Mouse (Mus musculus) lung, postnatal 0 days (tissue): Measurements from ENCODE around the gene Abcg8. TPM values are rescaled to one million over a fixed set of nuclear protein-coding genes. Genes with fewer than 3 reads are reported as not detected.

Experiments used
- ATAC-seq: fragments of 200-750 bp; cut with Nextera tagmentation; 2 replicates; pipeline ENCODE4 v1.8.0; 2017; ENCODE audit warnings: moderate library complexity
- DNase-seq: peaks from one replicate; pipeline ENCODE4 v3.0.0-alpha.2; 2016; ENCODE audit warnings: low spot score
- H3K27ac ChIP-seq: fragments of 300-500 bp; sonication (generic); 2 replicates; pipeline ENCODE4 v1.5.1; 2014; ENCODE audit warnings: antibody characterized with exemption, mild to moderate bottlenecking, low read length, mixed read lengths
- H3K27me3 ChIP-seq: fragments of 300-500 bp; sonication (generic); replicated peaks from 2 replicates; pipeline ENCODE4 v1.6.1; 2014; ENCODE audit warnings: low read length, mixed read lengths; ENCODE audit not compliant: insufficient read depth
- H3K36me3 ChIP-seq: fragments of 300-500 bp; sonication (generic); 2 replicates; pipeline ENCODE4 v1.6.1; 2014; ENCODE audit warnings: low read length, mixed read lengths; ENCODE audit not compliant: insufficient read depth
- H3K4me1 ChIP-seq: fragments of 300-500 bp; sonication (generic); 2 replicates; pipeline ENCODE4 v1.6.1; 2014; ENCODE audit warnings: antibody characterized with exemption, low read depth, low read length, mixed read lengths; ENCODE audit not compliant: insufficient read depth
- H3K4me2 ChIP-seq: fragments of 300-500 bp; sonication (generic); replicated peaks from 2 replicates; pipeline ENCODE4 v1.6.1; 2014; ENCODE audit warnings: low read depth, mild to moderate bottlenecking, low read length, moderate library complexity, mixed read lengths
- H3K4me3 ChIP-seq: fragments of 300-500 bp; sonication (generic); 2 replicates; pipeline ENCODE4 v1.5.1; 2014; ENCODE audit warnings: low read depth, low read length
- H3K9ac ChIP-seq: fragments of 300-500 bp; sonication (generic); replicated peaks from 2 replicates; pipeline ENCODE4 v1.6.1; 2014; ENCODE audit warnings: low read depth, mild to moderate bottlenecking
- H3K9me3 ChIP-seq: fragments of 300-500 bp; sonication (generic); 2 replicates; pipeline ENCODE4 v1.6.1; 2016; ENCODE audit warnings: low read length, mixed read lengths
- CTCF ChIP-seq: IDR thresholded peaks from 2 replicates; pipeline ENCODE4 v1.5.1; 2016; ENCODE audit warnings: antibody characterized with exemption, mild to moderate bottlenecking
- EP300 ChIP-seq: IDR thresholded peaks from 2 replicates; pipeline ENCODE4 v1.6.1; 2016; ENCODE audit warnings: antibody characterized with exemption, mild to moderate bottlenecking, control low read depth
- whole genome bisulfite sequencing: fragments of 180-500 bp; shearing (Covaris S2); extraction: QIAGEN DNeasy Blood & Tissue Kit; methylation state at CpG from one replicate; pipeline ENCODE4 v1.1.7; 2014; 5-methylcytosine and 5-hydroxymethylcytosine counted together
- polyA plus RNA-seq: library from polyadenylated mRNA; unstranded; fragments of >200 nt; fragmentation: Nextera tagmentation; extraction: Ambion mirVana; gene quantifications from 2 replicates; pipeline ENCODE4 v1.2.1, GENCODE M21; 2015

Gene Abcg8
- polyA plus RNA-seq, 1 experiment from 2014 or later: not detected

DNA sequence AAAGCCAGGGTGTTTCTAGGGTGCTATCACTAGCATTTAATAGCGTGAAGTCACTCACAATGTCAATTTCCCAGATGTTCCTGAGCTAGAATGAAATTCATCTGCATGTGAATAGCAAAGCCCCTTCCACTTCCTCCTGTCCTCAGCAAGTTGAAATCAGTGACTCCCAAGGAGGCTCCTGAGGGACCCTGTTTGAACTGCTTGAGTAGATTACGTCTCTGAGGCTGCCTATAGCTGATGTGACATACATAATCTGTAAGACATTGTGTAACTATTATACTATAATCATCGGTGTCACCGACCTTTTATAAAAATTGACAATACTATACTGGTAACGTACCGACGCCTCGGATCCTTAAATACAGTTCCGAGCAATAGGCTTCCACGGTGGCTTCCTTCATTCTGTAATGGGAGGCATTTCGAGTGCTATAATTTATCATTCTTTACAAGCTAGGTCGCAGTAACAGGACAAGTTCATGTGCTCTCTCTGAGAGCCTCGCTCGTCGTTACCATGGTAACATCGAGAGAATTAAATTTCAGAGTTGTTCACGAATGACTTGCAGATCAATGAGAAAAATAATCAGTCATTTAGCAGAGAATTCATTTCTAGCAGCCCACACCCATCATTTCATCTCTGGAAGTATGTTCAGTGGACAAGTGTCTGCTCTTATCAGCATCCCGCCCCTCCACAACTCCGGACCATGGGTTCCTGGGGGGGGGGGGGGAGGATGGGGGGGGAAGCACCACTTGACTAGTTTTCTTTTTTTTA is 19.3 kb upstream of the Abcg8 start:
- TF ChIP-seq CTCF (no peak), EP300 (no peak)
- Histone ChIP-seq H3K4me1 (no peaks in the 10 kb centered on the region), H3K9me3 (no peaks in the 10 kb centered on the region), H3K36me3 (no peaks in the 10 kb centered on the region), H3K27me3 (no peaks in the 10 kb centered on the region), H3K27ac (no peak overlapping the region), H3K9ac (no peak overlapping the region), H3K4me3 (no peak overlapping the region), H3K4me2 (no peak overlapping the region)
- 56% methylated on average over 18 of the region's 19 CpGs for WGBS
- DNase-seq (no peak), ATAC-seq (no peak)

DNA sequence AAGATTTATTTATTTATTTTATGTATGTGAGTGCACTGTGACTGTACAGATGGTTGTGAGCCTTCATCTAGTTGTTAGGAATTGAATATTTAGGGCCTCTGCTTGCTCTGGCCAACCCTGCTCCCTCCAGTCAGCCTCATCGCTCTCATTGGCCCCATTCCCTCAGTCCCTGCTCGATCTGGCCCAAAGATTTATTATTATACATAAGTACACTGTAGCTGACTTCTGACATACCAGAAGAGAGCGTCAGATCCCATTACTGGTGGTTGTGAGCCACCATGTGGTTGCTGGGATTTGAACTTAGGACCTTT is 18.7 kb upstream of the Abcg8 start:
- ATAC-seq (no peak), DNase-seq (no peak)
- Histone ChIP-seq H3K9me3 (no peaks in the 10 kb centered on the region), H3K9ac (no peak overlapping the region), H3K36me3 (no peaks in the 10 kb centered on the region), H3K4me2 (no peak overlapping the region), H3K27me3 (no peaks in the 10 kb centered on the region), H3K27ac (no peak overlapping the region), H3K4me3 (no peak overlapping the region), H3K4me1 (no peaks in the 10 kb centered on the region)
- WGBS: 50% methylated on average over 3 of the region's 3 CpGs
- TF ChIP-seq CTCF (no peak), EP300 (no peak)

DNA sequence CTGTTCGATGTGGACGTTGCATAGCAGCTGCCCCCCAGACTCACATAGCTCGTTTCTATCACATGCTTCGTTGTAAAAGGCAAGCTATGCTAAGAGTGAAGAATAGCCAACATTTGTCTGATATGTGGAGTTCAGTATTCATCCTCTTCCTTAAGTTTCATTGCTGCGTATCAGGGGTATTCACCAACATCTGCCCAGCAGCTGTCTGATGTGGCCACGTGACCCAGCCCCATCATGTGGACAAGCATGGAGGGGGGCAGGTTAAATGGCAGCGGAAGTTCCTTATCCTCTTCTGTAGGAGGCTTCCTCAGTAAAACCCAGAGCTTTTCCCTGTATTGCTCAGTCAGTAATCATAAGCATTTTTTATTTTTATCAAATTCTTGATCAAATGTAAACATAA is 18.3 kb upstream of the Abcg8 start:
- ATAC-seq: no peak
- no peak for DNase-seq
- Histone ChIP-seq H3K4me1 (no peaks in the 10 kb centered on the region), H3K27ac (no peak overlapping the region), H3K4me3 (no peak overlapping the region), H3K9ac (no peak overlapping the region), H3K27me3 (no peaks in the 10 kb centered on the region), H3K36me3 (no peaks in the 10 kb centered on the region), H3K9me3 (no peaks in the 10 kb centered on the region), H3K4me2 (no peak overlapping the region)
- no peak for TF ChIP-seq EP300
- TF ChIP-seq CTCF: no peak
- 55% methylated on average over 7 of the region's 7 CpGs for WGBS

DNA sequence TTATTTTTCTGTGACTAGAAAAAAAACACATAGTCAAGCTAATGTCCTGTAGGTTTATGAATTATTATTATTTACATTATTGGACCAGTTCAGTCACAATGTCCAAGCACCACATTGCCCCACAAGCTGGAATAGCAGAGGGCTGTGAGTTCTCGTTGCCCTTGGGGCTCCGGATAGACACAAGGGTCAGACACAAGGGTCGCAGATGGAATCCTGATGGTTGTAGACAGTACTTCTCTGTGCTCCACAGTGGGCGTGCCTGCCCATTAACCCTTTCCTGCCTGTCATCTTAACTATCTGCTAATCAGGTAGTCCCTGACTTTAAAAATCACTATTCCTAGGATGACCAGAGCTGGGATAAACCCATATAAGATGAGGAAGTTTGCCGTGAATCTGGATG is 17.9 kb upstream of the Abcg8 start:
- TF ChIP-seq CTCF (no peak), EP300 (no peak)
- H3K4me2 ChIP-seq: no peak overlapping the region
- H3K27me3 ChIP-seq: no peaks in the 10 kb centered on the region
- ATAC-seq: no peak
- no peak overlapping the region for H3K27ac ChIP-seq
- WGBS: 31% methylated on average over 5 of the region's 5 CpGs
- H3K4me1 ChIP-seq: no peaks in the 10 kb centered on the region
- no peak for DNase-seq
- no peaks in the 10 kb centered on the region for H3K9me3 ChIP-seq
- no peaks in the 10 kb centered on the region for H3K36me3 ChIP-seq
- H3K4me3 ChIP-seq: no peak overlapping the region
- no peak overlapping the region for H3K9ac ChIP-seq

DNA sequence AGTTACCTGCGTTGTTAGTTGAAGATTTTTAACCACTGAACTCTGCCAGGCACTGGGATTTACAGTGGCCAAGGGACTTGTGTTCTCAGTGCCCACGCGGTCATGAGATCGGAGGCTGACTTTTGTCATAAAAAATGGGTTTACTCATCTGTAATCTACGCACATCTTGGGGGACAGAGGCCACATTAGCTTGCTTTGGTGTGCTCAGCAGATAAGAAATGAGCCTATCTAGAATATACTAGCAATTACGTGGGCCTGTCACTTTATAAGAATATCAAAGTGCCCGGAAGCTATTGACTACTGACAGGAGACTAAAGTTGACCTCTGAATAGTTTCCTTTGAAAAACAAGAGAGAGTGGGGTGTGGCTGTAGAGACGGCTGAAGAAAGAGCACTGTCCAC is 17.2 kb upstream of the Abcg8 start:
- DNase-seq: no peak
- no peaks in the 10 kb centered on the region for H3K36me3 ChIP-seq
- H3K27ac ChIP-seq: no peak overlapping the region
- no peaks in the 10 kb centered on the region for H3K27me3 ChIP-seq
- TF ChIP-seq CTCF (no peak), EP300 (no peak)
- no peak for ATAC-seq
- no peaks in the 10 kb centered on the region for H3K9me3 ChIP-seq
- 72% methylated on average over 8 of the region's 8 CpGs for WGBS
- no peak overlapping the region for H3K4me2 ChIP-seq
- no peaks in the 10 kb centered on the region for H3K4me1 ChIP-seq
- H3K4me3 ChIP-seq: no peak overlapping the region
- H3K9ac ChIP-seq: no peak overlapping the region

DNA sequence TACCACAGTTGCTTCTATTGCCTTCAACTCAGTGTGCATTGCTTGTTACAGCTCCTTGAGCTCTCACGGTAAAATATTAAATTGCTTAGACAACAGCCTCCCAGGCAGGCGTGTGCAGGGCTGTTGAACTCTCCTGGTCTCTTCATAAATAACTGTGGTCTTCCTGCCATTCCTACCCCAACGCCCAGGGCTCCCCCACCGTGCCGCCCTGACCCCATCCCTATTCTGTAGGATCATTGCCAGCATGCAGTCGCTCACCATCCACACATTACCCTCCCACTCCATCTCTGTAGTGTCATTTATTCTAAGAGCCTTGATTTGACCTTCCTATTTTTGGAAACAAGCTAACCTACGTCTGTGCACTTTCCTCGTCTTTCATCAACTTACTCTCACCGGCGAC is 11.0 kb upstream of the Abcg8 start:
- H3K4me3 ChIP-seq: no peak overlapping the region
- 41% methylated on average over 10 of the region's 10 CpGs for WGBS
- ATAC-seq: no peak
- no peaks in the 10 kb centered on the region for H3K27me3 ChIP-seq
- no peak for TF ChIP-seq EP300
- TF ChIP-seq CTCF: no peak
- no peaks in the 10 kb centered on the region for H3K36me3 ChIP-seq
- no peak overlapping the region for H3K4me2 ChIP-seq
- H3K27ac ChIP-seq: no peak overlapping the region
- no peaks in the 10 kb centered on the region for H3K9me3 ChIP-seq
- no peaks in the 10 kb centered on the region for H3K4me1 ChIP-seq
- no peak for DNase-seq
- no peak overlapping the region for H3K9ac ChIP-seq

DNA sequence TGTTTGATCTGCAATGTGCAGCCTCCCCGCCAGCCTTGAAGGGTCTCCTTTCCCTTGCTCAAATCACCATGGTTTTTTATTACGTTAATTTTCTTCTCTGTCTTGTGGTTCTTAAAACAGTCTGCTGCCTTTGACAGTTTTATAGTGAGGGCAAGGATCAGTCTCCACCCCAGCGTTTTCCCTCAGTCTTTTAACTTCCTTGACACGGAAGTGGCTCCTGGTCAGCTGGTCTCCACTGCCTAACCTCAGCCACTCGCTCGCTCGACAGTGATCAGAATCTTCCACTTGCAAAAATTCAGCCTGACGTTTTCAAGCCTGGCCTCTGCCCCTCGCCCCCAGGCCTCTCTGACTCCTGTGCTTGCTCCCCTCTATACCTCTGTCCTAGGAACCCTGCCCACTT is 10.4 kb upstream of the Abcg8 start:
- Histone ChIP-seq H3K9me3 (no peaks in the 10 kb centered on the region), H3K9ac (no peak overlapping the region), H3K36me3 (no peaks in the 10 kb centered on the region), H3K4me3 (no peak overlapping the region), H3K4me1 (no peaks in the 10 kb centered on the region), H3K4me2 (no peak overlapping the region), H3K27me3 (no peaks in the 10 kb centered on the region), H3K27ac (no peak overlapping the region)
- ATAC-seq: no peak
- TF ChIP-seq EP300 (no peak), CTCF (no peak)
- no peak for DNase-seq
- WGBS: 30% methylated on average over 9 of the region's 9 CpGs
